Mouse (Mus musculus) heart, adult 2 months (tissue): ENCODE results near the gene Errfi1. TPM values are rescaled to one million over a fixed set of nuclear protein-coding genes. Genes with fewer than 3 reads are reported as not detected.

Source experiments
- DNase-seq, 2 experiments: peaks; one replicate each; pipeline ENCODE4 v3.0.0; 2021
- H3K27ac ChIP-seq: fragments of 200-600 bp; 2 replicates; pipeline ENCODE4 v1.8.1; 2022
- H3K27me3 ChIP-seq: fragments of 200-500 bp; 2 replicates; pipeline ENCODE4 v1.6.1; 2012; ENCODE audit warnings: mild to moderate bottlenecking, low read length, inconsistent platforms, mixed read lengths; ENCODE audit not compliant: control insufficient read depth, insufficient read depth
- H3K36me3 ChIP-seq: fragments of 200-500 bp; 2 replicates; pipeline ENCODE4 v1.6.1; 2012; ENCODE audit warnings: low read length, inconsistent platforms; ENCODE audit not compliant: control insufficient read depth, insufficient read depth
- H3K4me1 ChIP-seq: fragments of 200-500 bp; 2 replicates; pipeline ENCODE4 v1.6.1; 2011; ENCODE audit warnings: low read length; ENCODE audit not compliant: control insufficient read depth, insufficient read depth
- H3K4me3 ChIP-seq: fragments of 200-600 bp; 2 replicates; pipeline ENCODE4 v1.8.1; 2022
- H3K79me2 ChIP-seq: fragments of 200-500 bp; replicated peaks from 2 replicates; pipeline ENCODE4 v1.6.1; 2012; ENCODE audit warnings: mild to moderate bottlenecking, inconsistent platforms, low read length, moderate library complexity, mixed read lengths; ENCODE audit not compliant: control insufficient read depth, insufficient read depth
- H3K9ac ChIP-seq: fragments of 200-500 bp; 2 replicates; pipeline ENCODE4 v1.6.1; 2012; ENCODE audit warnings: low read depth, mild to moderate bottlenecking, control low read depth, inconsistent platforms, low read length, mixed read lengths
- CTCF ChIP-seq: fragments of 200-600 bp; IDR thresholded peaks from 2 replicates; pipeline ENCODE4 v1.8.1; 2022; ENCODE audit warnings: antibody characterized with exemption, mild to moderate bottlenecking, moderate library complexity
- EP300 ChIP-seq: fragments of 200-500 bp; IDR thresholded peaks from 2 replicates; pipeline ENCODE4 v1.6.1; 2011; ENCODE audit warnings: low read depth, low read length, control low read depth; ENCODE audit not compliant: insufficient read depth
- POLR2A ChIP-seq: fragments of 200-500 bp; IDR thresholded peaks from 2 replicates; pipeline ENCODE4 v1.6.1; 2011; ENCODE audit warnings: mild to moderate bottlenecking, low read depth, low read length, control low read depth; ENCODE audit not compliant: insufficient read depth
- WGBS: fragments of 180-500 bp; shearing (Covaris S2); methylation state at CpG from one replicate; pipeline ENCODE4 v1.1.7; 2018; 5-methylcytosine and 5-hydroxymethylcytosine counted together
- intact Hi-C: fragments of 180-260 bp; cut with DNase I; formaldehyde crosslinking; loops from one replicate; pipeline ENCODE4 v1.15.1; 2025
- polyA plus RNA-seq: library from polyadenylated mRNA; depleted of rRNA; stranded (reverse); fragments of >200 nt; gene quantifications from 2 replicates; pipeline ENCODE4 v1.2.3, GENCODE M21; 2012
- total RNA-seq, 2 experiments: library from RNA; stranded (reverse); gene quantifications; 2 replicates each; pipeline ENCODE4 v1.2.3; 2021

Errfi1 gene
- total and polyA plus RNA-seq, 3 experiments, result 21.3 to 44.1 (median 22.1) TPM

- intact Hi-C loops, result no loop called here
- no peak for TF ChIP-seq POLR2A
- TF ChIP-seq CTCF, result no peak
- no peak for TF ChIP-seq EP300
- no peak overlapping the region for H3K9ac ChIP-seq
Observed at GRCm38 (mm10) chr4:150815144-150815543, 38.6 kb upstream of the Errfi1 start.

GRCm38 (mm10) chr4:150816414-150816951, 37.2 kb upstream of the Errfi1 start:
- H3K27ac ChIP-seq, result peak overlapping the region; percentile 26

More at GRCm38 (mm10) chr4:150815144-150815543, 38.6 kb upstream of the Errfi1 start:
- 71% methylated on average over 4 of the region's 4 CpGs for WGBS
- H3K79me2 ChIP-seq, result no peaks in the 10 kb centered on the region
- no peaks in the 10 kb centered on the region for H3K27me3 ChIP-seq
- no peak overlapping the region for H3K4me3 ChIP-seq
- no peak for DNase-seq
- H3K36me3 ChIP-seq, result no peaks in the 10 kb centered on the region
- H3K27ac ChIP-seq, result no peak overlapping the region
- H3K4me1 ChIP-seq, result peaks cover 6% of the 10 kb centered on the region

GRCm38 (mm10) chr4:150819126-150819910, 34.4 kb upstream of the Errfi1 start:
- intact Hi-C loops, result no loop called here
- Histone ChIP-seq H3K36me3 (no peaks in the 10 kb centered on the region), H3K27me3 (no peaks in the 10 kb centered on the region), H3K4me1 (peaks cover 6% of the 10 kb centered on the region), H3K79me2 (no peaks in the 10 kb centered on the region), H3K9ac (no peak overlapping the region), H3K27ac (peak overlapping the region; percentile 67), H3K4me3 (no peak overlapping the region)
- no peak for TF ChIP-seq CTCF
- TF ChIP-seq EP300, result 0 out of 2 replicates have a peak, but pooled peaks have one; percentile 9
- TF ChIP-seq POLR2A, result no peak
- 53% methylated on average over 12 of the region's 12 CpGs for WGBS
- DNase-seq, result peak; percentile 42 to 49

More at GRCm38 (mm10) chr4:150816414-150816951, 37.2 kb upstream of the Errfi1 start:
- no peaks in the 10 kb centered on the region for H3K79me2 ChIP-seq
- no peak overlapping the region for H3K9ac ChIP-seq
- H3K27me3 ChIP-seq, result no peaks in the 10 kb centered on the region
- intact Hi-C loops, result no loop called here
- no peaks in the 10 kb centered on the region for H3K36me3 ChIP-seq
- 69% methylated on average over 13 of the region's 13 CpGs for whole genome bisulfite sequencing
- H3K4me3 ChIP-seq, result no peak overlapping the region
- no peak for TF ChIP-seq EP300
- no peak for TF ChIP-seq POLR2A
- TF ChIP-seq CTCF, result no peak
- peaks cover 6% of the 10 kb centered on the region for H3K4me1 ChIP-seq
- no peak for DNase-seq

GRCm38 (mm10) chr4:150821381-150821780, 32.3 kb upstream of the Errfi1 start:
- TF ChIP-seq POLR2A (no peak), CTCF (no peak), EP300 (no peak)
- intact Hi-C loops, result no loop called here
- H3K27ac ChIP-seq, result no peak overlapping the region
- H3K4me3 ChIP-seq, result no peak overlapping the region
- DNase-seq, result no peak
- no peaks in the 10 kb centered on the region for H3K79me2 ChIP-seq
- H3K36me3 ChIP-seq, result no peaks in the 10 kb centered on the region
- no peaks in the 10 kb centered on the region for H3K27me3 ChIP-seq
- WGBS, result 82% methylated on average over 8 of the region's 8 CpGs
- peaks cover 6% of the 10 kb centered on the region for H3K4me1 ChIP-seq
- H3K9ac ChIP-seq, result no peak overlapping the region

GRCm38 (mm10) chr4:150822624-150823023, 31.1 kb upstream of the Errfi1 start:
- Histone ChIP-seq H3K4me1 (peaks cover 6% of the 10 kb centered on the region), H3K4me3 (no peak overlapping the region), H3K36me3 (no peaks in the 10 kb centered on the region), H3K79me2 (no peaks in the 10 kb centered on the region), H3K9ac (no peak overlapping the region), H3K27me3 (no peaks in the 10 kb centered on the region), H3K27ac (no peak overlapping the region)
- no peak for DNase-seq
- TF ChIP-seq CTCF (no peak), POLR2A (no peak), EP300 (no peak)
- intact Hi-C loops, result no loop called here
- 88% methylated on average over 9 of the region's 9 CpGs for WGBS

- TF ChIP-seq POLR2A, result no peak
- no peak for TF ChIP-seq CTCF
- no peak for TF ChIP-seq EP300
- Histone ChIP-seq H3K4me1 (peaks cover 6% of the 10 kb centered on the region), H3K9ac (no peak overlapping the region), H3K79me2 (no peaks in the 10 kb centered on the region), H3K36me3 (no peaks in the 10 kb centered on the region), H3K27me3 (no peaks in the 10 kb centered on the region), H3K4me3 (no peak overlapping the region), H3K27ac (no peak overlapping the region; the same call in 1 of the 2 replicates)
- no peak for DNase-seq
- WGBS, result 61% methylated on average over 24 of the region's 24 CpGs
- intact Hi-C loops, result no loop called here
Observed at GRCm38 (mm10) chr4:150823614-150824480, 29.9 kb upstream of the Errfi1 start.
